In genomic region chr2:73612941-73613340, GRCm38 (mm10) we compare ENCODE assay signal across 29 mouse cellular contexts. TPM values are rescaled to one million over a fixed set of nuclear protein-coding genes. Genes with fewer than 3 reads are reported as not detected.
DNase-seq lines count a peak whose midpoint lies in the region; ATAC-seq and TF ChIP-seq lines count a peak whose summit lies in the region.
"Had no signal": no experiment of that assay in that cellular context is flagged by ENCODE, and none has a peak within 500 bp of the region (broad histone marks: within the 10 kb centered on the region; RNA-seq: fewer than 3 reads in every experiment).

No protein-coding gene starts in this region.

- no peak overlapping the region for H3K4me3 ChIP-seq in kidney, postnatal 0 days (replicated peaks; ENCODE audit: low read depth, low read length)
- no peak overlapping the region for H3K4me3 ChIP-seq in kidney, adult 2 months (ENCODE audit: insufficient read depth, low read depth, low read length)
- H3K4me3 ChIP-seq: embryonic facial prominence, embryonic 10.5 days; embryonic facial prominence, embryonic 13.5 days; erythroblast, embryonic 14.5 days; forebrain, embryonic 12.5 days; forebrain, embryonic 15.5 days; heart, adult 2 months; heart, embryonic 15.5 days had no signal

- H3K9me3 ChIP-seq in kidney, postnatal 0 days (replicated peaks; ENCODE audit: low read length) = no peaks in the 10 kb centered on the region
- H3K9me3 ChIP-seq: embryonic facial prominence, embryonic 10.5 days; embryonic facial prominence, embryonic 13.5 days; forebrain, embryonic 12.5 days; forebrain, embryonic 15.5 days; heart, embryonic 15.5 days had no signal

- no peaks in the 10 kb centered on the region for H3K36me3 ChIP-seq in kidney, postnatal 0 days (ENCODE audit: insufficient read depth, low read length)
- no peaks in the 10 kb centered on the region for H3K36me3 ChIP-seq in kidney, adult 2 months (ENCODE audit: control insufficient read depth, insufficient read depth, low read length)

- no peak for ATAC-seq in kidney, postnatal 0 days (replicated peaks; ENCODE audit: low FRiP score, low read depth)
- ATAC-seq: forebrain, embryonic 15.5 days; hindbrain, postnatal 0 days; inflammation-experienced regulatory T-cells, adult 6 months; Patski had no signal

- no peaks in the 10 kb centered on the region for H3K4me1 ChIP-seq in kidney, postnatal 0 days (replicated peaks; ENCODE audit: insufficient read depth, low read length)
- H3K4me1 ChIP-seq in kidney, adult 2 months (ENCODE audit: control insufficient read depth, insufficient read depth, low read length) = peaks cover 17% of the 10 kb centered on the region
- H3K4me1 ChIP-seq: forebrain, embryonic 12.5 days; forebrain, embryonic 15.5 days had no signal

- H3K27me3 ChIP-seq in kidney, postnatal 0 days (ENCODE audit: insufficient read depth, low read length) = no peaks in the 10 kb centered on the region
- H3K27me3 ChIP-seq in kidney, adult 2 months (replicated peaks; ENCODE audit: control insufficient read depth, insufficient read depth, low read length) = no peaks in the 10 kb centered on the region
- H3K27me3 ChIP-seq: embryonic facial prominence, embryonic 13.5 days; forebrain, embryonic 12.5 days; forebrain, embryonic 15.5 days; heart, embryonic 15.5 days; Patski had no signal

- no peak overlapping the region for H3K27ac ChIP-seq in kidney, postnatal 0 days
- no peak overlapping the region for H3K27ac ChIP-seq in kidney, adult 2 months (ENCODE audit: insufficient read depth, low read depth, low read length)
- H3K27ac ChIP-seq: embryonic facial prominence, embryonic 10.5 days; embryonic facial prominence, embryonic 13.5 days; forebrain, embryonic 12.5 days; forebrain, embryonic 15.5 days; heart, adult 2 months; heart, embryonic 15.5 days; hindbrain, embryonic 14.5 days; hindbrain, postnatal 0 days had no signal

- no peak overlapping the region for H3K4me2 ChIP-seq in kidney, postnatal 0 days (ENCODE audit: low read length)
- H3K4me2 ChIP-seq: embryonic facial prominence, embryonic 13.5 days; forebrain, embryonic 12.5 days; forebrain, embryonic 15.5 days; heart, embryonic 11.5 days; heart, embryonic 15.5 days; hindbrain, embryonic 14.5 days had no signal

- peak; percentile 74 for DNase-seq in heart, adult 11 months
- DNase-seq in heart, postnatal 25 days (ENCODE audit: low spot score) = no peak
- peak; percentile 29 for DNase-seq in kidney, postnatal 0 days (ENCODE audit: low spot score)
- no peak for DNase-seq in kidney, adult 2 months
- DNase-seq in testis, postnatal 10 days (ENCODE audit: low spot score) = peak; percentile 22
- DNase-seq in testis, postnatal 14 days (ENCODE audit: low spot score) = no peak
- DNase-seq: adrenal gland, postnatal 10 days; adrenal gland, postnatal 36 days; cerebellum, adult 18-20 months; cerebellum, adult 9-11 months; cerebellum, postnatal 25 days; embryo, embryonic 11 days; gastrocnemius, postnatal 25 days; heart, adult 2 months; heart, postnatal 10 days; heart, postnatal 4 days had no signal

- intact Hi-C loops in heart, postnatal 25 days (cut with DNase I) = no loop called here

- 69% methylated on average over 7 of the region's 7 CpGs for WGBS in kidney, postnatal 0 days
- WGBS in kidney, adult 2 months = 74% methylated on average over 7 of the region's 7 CpGs

- TF ChIP-seq POLR2A in kidney, adult 2 months (IDR thresholded peaks at IDR 0.05; ENCODE audit: low read depth, low read length) = no peak

- TF ChIP-seq CTCF in kidney, postnatal 0 days (IDR thresholded peaks at IDR 0.05; ENCODE audit: low read depth) = no peak
- TF ChIP-seq CTCF in kidney, adult 2 months (conservative IDR thresholded peaks at IDR 0.05; ENCODE audit: insufficient read depth, insufficient read length, low read depth, low read length) = no peak

- H3K9ac ChIP-seq in kidney, postnatal 0 days (ENCODE audit: low read depth, low read length) = no peak overlapping the region
- H3K9ac ChIP-seq: embryonic facial prominence, embryonic 13.5 days; forebrain, embryonic 12.5 days; forebrain, embryonic 15.5 days; heart, embryonic 15.5 days; hindbrain, embryonic 14.5 days had no signal

RNA-seq across cellular contexts. Expression of gene Chrna1, which starts 32.8 kb away (rescaled TPM):
- total RNA-seq in heart, postnatal 25 days (2021) = under 1 TPM in 1 of 2 experiments, not detected in 1; 0.06 TPM
- polyA plus RNA-seq in kidney, postnatal 0 days (2015; fragmentation: Nextera tagmentation; extraction: Ambion mirVana) = 0.11 and 0.15 TPM in 2 replicates
- not detected in 2 replicates for polyA plus RNA-seq in kidney, adult 2 months (2012; rRNA removed)
- total RNA-seq: adrenal gland, adult 18-20 months; adrenal gland, postnatal 36 days; common myeloid progenitor, adult 5-6 weeks; heart, adult 2 months; heart, postnatal 10 days; hindbrain, postnatal 0 days had no signal
- polyA plus RNA-seq: erythroblast, embryonic 14.5 days; inflammation-experienced regulatory T-cells, adult 6 months had no signal

Comparison
In these comparisons a context has a peak if more than half of its experiments do, and no peak if none do; other contexts are left out.
1. DNase-seq: peak in heart, adult 11 months (single experiment), kidney, postnatal 0 days (single experiment) and testis, postnatal 10 days (single experiment); none in heart, postnatal 25 days (single experiment), kidney, adult 2 months (single experiment) and testis, postnatal 14 days (single experiment).